Mouse (Mus musculus) limb, embryonic 12.5 days (tissue): Measurements from ENCODE around the gene Mark1. TPM values are rescaled to one million over a fixed set of nuclear protein-coding genes. Genes with fewer than 3 reads are reported as not detected.

Experiments used
- ATAC-seq: fragments of 200-750 bp; cut with Nextera tagmentation; 2 replicates; pipeline ENCODE4 v1.8.0; 2017; ENCODE audit warnings: low read depth, moderate TSS enrichment; ENCODE audit not compliant: insufficient number of reproducible peaks, insufficient read depth, low FRiP score, low TSS enrichment
- H3K27ac ChIP-seq: fragments of 300-500 bp; sonication (generic); 2 replicates; pipeline ENCODE4 v1.5.1; 2016; ENCODE audit warnings: mild to moderate bottlenecking, moderate library complexity
- H3K27me3 ChIP-seq: fragments of 300-500 bp; sonication (generic); 2 replicates; pipeline ENCODE4 v1.6.1; 2016; ENCODE audit warnings: mild to moderate bottlenecking, moderate library complexity
- H3K36me3 ChIP-seq: fragments of 300-500 bp; sonication (generic); 2 replicates; pipeline ENCODE4 v1.6.1; 2016; ENCODE audit warnings: mild to moderate bottlenecking, moderate library complexity
- H3K4me1 ChIP-seq: fragments of 300-500 bp; sonication (generic); replicated peaks from 2 replicates; pipeline ENCODE4 v1.6.1; 2016
- H3K4me2 ChIP-seq: fragments of 300-500 bp; sonication (generic); 2 replicates; pipeline ENCODE4 v1.6.1; 2016; ENCODE audit warnings: mild to moderate bottlenecking, moderate library complexity
- H3K4me3 ChIP-seq: fragments of 300-500 bp; sonication (generic); replicated peaks from 2 replicates; pipeline ENCODE4 v1.5.1; 2016; ENCODE audit warnings: mild to moderate bottlenecking
- H3K9ac ChIP-seq: fragments of 300-500 bp; sonication (generic); replicated peaks from 2 replicates; pipeline ENCODE4 v1.6.1; 2016; ENCODE audit warnings: mild to moderate bottlenecking, moderate library complexity
- H3K9me3 ChIP-seq: fragments of 300-500 bp; sonication (generic); 2 replicates; pipeline ENCODE4 v1.6.1; 2016; ENCODE audit warnings: mild to moderate bottlenecking, moderate library complexity
- WGBS: fragments of 180-500 bp; shearing (Covaris S2); methylation state at CpG from one replicate; pipeline ENCODE4 v1.1.7; 2016; 5-methylcytosine and 5-hydroxymethylcytosine counted together
- polyA plus RNA-seq: library from polyadenylated mRNA; unstranded; fragments of >200 nt; fragmentation: Nextera tagmentation; extraction: Ambion mirVana; gene quantifications from 2 replicates; pipeline ENCODE4 v1.2.1, GENCODE M21; 2016

Mark1 gene
- polyA plus RNA-seq, 1 experiment from 2014 or later, result 3.8 TPM

DNA sequence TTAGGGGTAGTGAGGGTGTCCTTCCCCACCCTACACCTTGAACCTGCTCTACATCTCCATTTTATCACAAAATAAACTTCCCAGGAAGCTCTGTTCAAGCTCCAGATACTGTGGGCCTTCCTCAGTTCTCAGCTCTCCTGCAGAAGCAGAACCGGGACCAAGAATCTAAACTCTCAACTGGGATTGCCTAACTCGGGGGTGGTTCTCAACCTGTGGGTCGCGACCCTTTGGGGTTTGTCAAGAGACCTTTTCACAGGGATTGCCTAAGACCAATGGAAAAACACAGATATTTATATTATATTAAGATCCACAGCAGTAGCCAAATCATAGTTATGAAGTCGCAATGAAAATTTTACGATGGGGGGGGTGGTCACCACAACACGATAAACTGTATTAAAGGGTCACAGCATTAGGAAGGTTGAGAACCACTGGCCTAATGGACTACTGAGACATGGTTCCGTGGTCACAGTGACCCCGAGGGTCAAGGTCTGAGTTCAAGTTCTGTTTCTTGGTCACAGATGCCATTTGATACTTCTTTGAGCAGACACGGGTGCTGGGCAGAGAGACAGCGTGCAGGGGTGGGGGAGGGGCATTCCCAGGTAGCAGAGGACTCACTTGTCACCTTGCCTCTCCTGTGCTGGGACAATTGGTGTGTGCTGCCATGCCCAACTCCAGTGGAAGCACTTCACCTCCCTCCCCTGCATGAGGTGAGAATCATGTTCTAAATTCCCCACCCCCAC, 128.6 kb downstream of the Mark1 start:
- ATAC-seq, result no peak

DNA sequence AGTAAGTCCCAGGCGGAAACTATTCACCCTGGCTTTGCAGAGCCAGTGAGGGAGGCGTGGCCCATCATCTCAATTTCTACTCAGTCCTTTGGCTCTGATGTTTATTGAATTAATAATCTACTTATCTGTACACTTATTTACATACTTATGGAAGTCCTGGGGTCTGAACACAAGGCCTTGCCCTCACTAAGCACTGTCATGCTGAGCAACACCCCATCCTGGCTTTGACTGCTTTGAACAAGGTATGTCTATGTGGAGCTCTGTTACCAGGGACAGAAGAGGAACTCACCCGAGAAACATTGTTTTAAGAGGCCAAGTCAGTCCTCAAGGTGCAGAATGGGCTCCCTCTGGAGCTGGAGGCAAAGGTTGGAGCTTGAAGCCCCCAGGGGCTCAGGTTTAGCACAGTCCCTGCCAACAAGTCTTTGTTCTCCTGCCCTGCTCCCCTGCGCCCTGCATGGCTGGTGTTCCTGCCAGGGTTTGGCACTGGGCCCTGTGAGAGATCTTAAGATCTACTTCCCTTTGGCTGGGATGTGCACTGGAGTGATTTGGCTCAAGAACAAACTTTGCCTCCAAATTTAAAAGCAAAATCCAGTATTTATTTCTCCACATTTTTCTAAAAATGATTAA, 129.3 kb downstream of the Mark1 start:
- Histone ChIP-seq H3K27ac (no peak overlapping the region), H3K36me3 (no peaks in the 10 kb centered on the region), H3K4me2 (no peak overlapping the region), H3K4me1 (peaks cover 25% of the 10 kb centered on the region), H3K27me3 (0 out of 2 replicates have a peak, but pooled peaks cover under 1% of the 10 kb centered on the region), H3K9ac (no peak overlapping the region), H3K4me3 (no peak overlapping the region), H3K9me3 (no peaks in the 10 kb centered on the region)
- 80% methylated on average over 4 of the region's 4 CpGs for WGBS
- no peak for ATAC-seq

More for the DNA sequence above, 128.6 kb downstream of the Mark1 start:
- no peaks in the 10 kb centered on the region for H3K36me3 ChIP-seq
- no peak overlapping the region for H3K4me3 ChIP-seq
- no peaks in the 10 kb centered on the region for H3K27me3 ChIP-seq
- 79% methylated on average over 11 of the region's 11 CpGs for WGBS
- H3K27ac ChIP-seq, result no peak overlapping the region
- H3K4me1 ChIP-seq, result peaks cover 25% of the 10 kb centered on the region
- no peak overlapping the region for H3K9ac ChIP-seq
- no peak overlapping the region for H3K4me2 ChIP-seq
- H3K9me3 ChIP-seq, result no peaks in the 10 kb centered on the region

DNA sequence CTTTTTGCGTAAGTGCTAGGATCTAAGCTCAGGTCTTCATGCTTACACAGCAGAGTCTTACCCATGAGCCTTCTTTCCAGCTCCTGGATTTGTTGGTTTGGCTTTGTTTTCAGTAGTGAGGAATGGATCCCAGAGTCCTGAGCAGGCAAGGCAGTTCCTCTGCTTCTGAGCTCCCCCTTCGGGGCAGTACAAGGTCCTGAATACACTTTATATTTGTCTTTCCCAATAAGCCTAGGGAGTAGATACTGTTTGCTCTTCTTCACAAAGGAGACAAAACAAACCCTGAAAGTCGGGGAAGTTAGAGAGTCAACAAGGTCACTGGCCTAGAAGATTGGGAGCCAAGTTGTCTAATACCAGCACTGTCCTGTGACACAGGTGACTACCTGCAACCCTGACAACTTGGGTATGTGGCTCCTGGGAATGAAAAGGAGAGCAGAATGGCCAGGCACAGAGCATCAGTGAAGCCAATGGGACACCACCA, 131.7 kb downstream of the Mark1 start:
- WGBS, result 83% methylated on average over 3 of the region's 3 CpGs
- Histone ChIP-seq H3K27ac (no peak overlapping the region), H3K4me1 (peaks cover 21% of the 10 kb centered on the region), H3K4me3 (no peak overlapping the region), H3K36me3 (no peaks in the 10 kb centered on the region), H3K9me3 (no peaks in the 10 kb centered on the region), H3K9ac (no peak overlapping the region), H3K4me2 (no peak overlapping the region), H3K27me3 (0 out of 2 replicates have a peak, but pooled peaks cover 5% of the 10 kb centered on the region)
- no peak for ATAC-seq

DNA sequence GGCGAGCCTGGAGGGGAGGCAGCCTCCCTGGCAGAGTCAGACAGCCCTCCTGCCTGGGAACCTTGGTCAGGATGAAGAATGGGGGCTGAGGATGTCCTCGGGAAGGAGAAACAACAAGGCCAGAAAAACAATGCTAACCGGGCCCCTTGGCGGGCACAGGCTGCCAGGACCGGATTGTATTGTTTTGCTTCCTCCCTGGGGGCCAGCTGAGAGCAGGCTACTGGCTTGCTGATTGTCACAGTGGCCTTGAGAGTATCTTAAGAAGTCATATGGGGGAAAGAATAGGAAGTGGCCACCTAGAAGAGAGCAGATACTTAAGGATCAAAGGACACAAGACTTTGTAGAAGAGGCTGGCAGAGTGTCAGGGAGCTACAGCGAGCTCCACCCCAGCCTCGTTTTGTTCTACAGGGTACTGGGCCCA, 135.0 kb downstream of the Mark1 start:
- WGBS, result 50% methylated on average over 7 of the region's 7 CpGs

DNA sequence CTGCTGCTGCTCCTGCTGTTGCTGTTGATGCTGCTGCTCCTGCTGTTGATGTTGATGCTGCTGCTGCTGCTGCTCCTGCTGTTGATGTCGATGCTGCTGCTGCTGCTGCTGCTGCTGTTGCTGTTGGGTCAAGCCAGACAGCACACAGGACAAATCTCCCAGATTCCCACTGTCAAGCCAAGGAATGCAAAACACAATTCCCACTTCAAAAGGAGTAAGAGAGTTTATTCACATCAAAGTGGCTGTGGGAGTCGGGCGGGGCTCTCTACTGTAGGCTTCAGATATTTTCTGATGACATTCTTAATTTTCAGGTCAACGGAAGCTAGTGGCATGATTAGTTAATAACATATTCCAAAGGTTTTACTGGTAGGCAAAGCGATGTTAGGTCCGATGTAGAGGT, 136.7 kb downstream of the Mark1 start:
- Histone ChIP-seq H3K27me3 (peaks cover 9% of the 10 kb centered on the region; the same call in 1 of the 2 replicates), H3K27ac (no peak overlapping the region), H3K4me2 (no peak overlapping the region), H3K9ac (no peak overlapping the region), H3K4me3 (no peak overlapping the region), H3K9me3 (no peaks in the 10 kb centered on the region), H3K36me3 (no peaks in the 10 kb centered on the region), H3K4me1 (no peaks in the 10 kb centered on the region; the same call in 1 of the 2 replicates)
- no peak for ATAC-seq
- 82% methylated on average over 6 of the region's 6 CpGs for WGBS

More for the DNA sequence above, 135.0 kb downstream of the Mark1 start:
- Histone ChIP-seq H3K4me3 (no peak overlapping the region), H3K4me2 (no peak overlapping the region), H3K27ac (no peak overlapping the region), H3K9me3 (no peaks in the 10 kb centered on the region), H3K27me3 (peaks cover 9% of the 10 kb centered on the region; the same call in 1 of the 2 replicates), H3K9ac (no peak overlapping the region), H3K36me3 (no peaks in the 10 kb centered on the region), H3K4me1 (peaks cover 5% of the 10 kb centered on the region; the same call in 1 of the 2 replicates)
- ATAC-seq, result no peak

DNA sequence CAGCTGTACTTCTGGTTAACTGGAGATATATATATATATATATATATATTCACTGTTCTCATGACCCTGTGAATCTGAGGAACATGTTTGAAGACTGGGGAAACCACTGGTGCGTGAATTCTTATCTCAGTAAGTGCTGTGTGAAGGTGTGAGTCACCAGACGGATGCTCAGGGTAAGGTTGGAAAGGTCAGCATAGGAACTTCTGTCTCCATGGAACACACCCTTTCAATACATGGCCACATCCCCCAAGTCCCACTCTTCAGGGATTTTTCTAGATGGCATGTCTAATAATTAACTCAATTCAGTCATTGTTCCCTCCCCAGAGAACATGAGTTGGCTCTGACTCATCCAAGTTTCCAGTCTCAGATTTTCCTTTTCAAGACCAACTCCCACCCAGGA, 137.8 kb downstream of the Mark1 start:
- H3K9ac ChIP-seq, result no peak overlapping the region
- WGBS, result 80% methylated on average over 2 of the region's 2 CpGs
- ATAC-seq, result no peak
- no peak overlapping the region for H3K27ac ChIP-seq
- no peak overlapping the region for H3K4me3 ChIP-seq
- H3K27me3 ChIP-seq, result peaks cover 9% of the 10 kb centered on the region; the same call in 1 of the 2 replicates
- H3K36me3 ChIP-seq, result no peaks in the 10 kb centered on the region
- no peak overlapping the region for H3K4me2 ChIP-seq
- H3K9me3 ChIP-seq, result no peaks in the 10 kb centered on the region
- H3K4me1 ChIP-seq, result no peaks in the 10 kb centered on the region; the same call in 1 of the 2 replicates

DNA sequence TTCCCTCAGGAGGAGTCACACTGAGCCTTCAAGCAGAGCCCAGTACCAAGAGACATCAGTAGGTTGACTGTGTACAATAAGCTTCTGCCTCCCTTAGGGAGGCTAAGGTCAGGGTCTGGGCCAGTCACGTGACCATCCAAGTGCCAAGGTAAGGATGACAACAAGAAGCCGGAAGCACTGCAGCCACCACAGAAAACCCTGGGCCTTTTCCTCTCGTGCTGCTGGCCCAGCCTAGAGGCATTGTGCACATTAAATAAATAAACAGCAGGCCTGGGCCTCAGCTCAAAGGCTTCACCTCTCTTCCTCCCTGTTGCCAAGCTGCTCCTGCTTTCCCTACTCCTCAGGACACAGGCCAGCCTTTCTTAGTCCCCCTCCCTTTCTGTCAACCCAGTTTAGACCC, 139.1 kb downstream of the Mark1 start:
- Histone ChIP-seq H3K27ac (no peak overlapping the region), H3K9me3 (no peaks in the 10 kb centered on the region), H3K4me3 (no peak overlapping the region), H3K9ac (no peak overlapping the region), H3K36me3 (no peaks in the 10 kb centered on the region), H3K4me2 (no peak overlapping the region), H3K4me1 (no peaks in the 10 kb centered on the region; the same call in 1 of the 2 replicates), H3K27me3 (peaks cover 9% of the 10 kb centered on the region; the same call in 1 of the 2 replicates)
- ATAC-seq, result no peak
- 57% methylated on average over 3 of the region's 3 CpGs for WGBS

DNA sequence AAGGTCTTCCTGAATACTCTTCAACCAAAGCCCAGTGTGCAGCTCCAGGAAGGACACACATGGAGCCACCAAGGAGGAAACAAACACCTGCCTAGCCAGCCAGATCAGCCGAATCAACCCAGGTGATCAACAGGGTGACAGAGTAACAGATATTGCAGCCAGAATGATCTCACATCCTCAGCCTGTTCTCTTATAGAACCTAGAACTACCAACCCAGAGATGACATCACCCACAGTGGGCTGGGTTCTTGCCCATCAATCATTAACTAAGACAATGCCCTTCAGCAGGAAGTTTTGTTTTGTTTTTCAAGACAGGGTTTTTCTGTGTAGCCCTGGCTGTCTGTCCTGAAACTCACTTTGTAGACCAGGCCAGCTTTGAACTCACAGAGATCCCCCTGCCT, 141.1 kb downstream of the Mark1 start:
- H3K4me3 ChIP-seq, result no peak overlapping the region
- no peak overlapping the region for H3K4me2 ChIP-seq
- no peak overlapping the region for H3K27ac ChIP-seq
- no peaks in the 10 kb centered on the region; the same call in 1 of the 2 replicates for H3K4me1 ChIP-seq
- no peaks in the 10 kb centered on the region for H3K9me3 ChIP-seq
- no peak for ATAC-seq
- WGBS, result 91% methylated on average over 1 of the region's 1 CpGs
- no peaks in the 10 kb centered on the region for H3K36me3 ChIP-seq
- H3K9ac ChIP-seq, result no peak overlapping the region
- peaks cover 10% of the 10 kb centered on the region for H3K27me3 ChIP-seq

DNA sequence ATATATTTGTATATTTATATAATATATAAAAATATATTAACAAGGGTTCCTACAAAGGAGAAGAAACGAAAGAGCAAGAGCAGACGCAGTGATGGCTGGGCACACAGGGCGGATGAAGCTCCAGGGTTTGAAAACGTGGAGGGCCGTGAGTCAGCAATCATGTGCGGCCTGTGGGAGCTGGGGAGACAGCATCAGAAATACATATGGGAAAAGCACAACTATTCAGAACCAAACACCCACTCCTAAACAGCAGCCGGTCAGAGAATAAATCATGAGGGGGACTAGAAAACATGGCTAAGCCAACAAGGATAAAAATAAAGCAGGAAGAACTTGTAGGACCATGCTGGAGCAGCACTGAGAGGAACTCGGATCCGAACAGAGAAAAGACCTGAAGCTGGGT, 142.2 kb downstream of the Mark1 start:
- no peak for ATAC-seq
- Histone ChIP-seq H3K4me2 (no peak overlapping the region), H3K27me3 (peaks cover 7% of the 10 kb centered on the region; the same call in 1 of the 2 replicates), H3K27ac (no peak overlapping the region), H3K4me1 (peaks cover 4% of the 10 kb centered on the region), H3K9me3 (no peaks in the 10 kb centered on the region), H3K9ac (no peak overlapping the region), H3K4me3 (no peak overlapping the region), H3K36me3 (no peaks in the 10 kb centered on the region)
- WGBS, result 88% methylated on average over 9 of the region's 9 CpGs

DNA sequence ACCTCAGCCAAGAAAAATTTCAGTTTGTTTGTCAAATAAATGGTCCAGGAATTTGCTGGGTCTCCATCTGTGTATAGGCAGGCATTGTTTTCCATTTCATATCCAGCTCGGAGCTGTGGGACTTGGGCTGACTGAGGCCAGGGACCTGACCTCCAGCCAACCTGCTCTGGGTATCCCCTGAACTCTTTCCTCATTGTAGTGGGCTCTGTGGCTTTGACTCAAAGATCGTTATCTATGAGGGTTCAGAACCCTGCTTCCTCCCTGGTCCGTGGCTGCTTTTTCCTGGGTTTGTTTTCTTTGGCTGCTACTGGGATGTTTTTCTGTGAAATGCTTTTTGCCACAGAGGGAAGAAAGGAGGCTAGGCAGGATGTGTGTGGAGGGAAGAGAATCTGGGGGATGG, 145.4 kb downstream of the Mark1 start:
- WGBS, result 64% methylated on average over 3 of the region's 3 CpGs

DNA sequence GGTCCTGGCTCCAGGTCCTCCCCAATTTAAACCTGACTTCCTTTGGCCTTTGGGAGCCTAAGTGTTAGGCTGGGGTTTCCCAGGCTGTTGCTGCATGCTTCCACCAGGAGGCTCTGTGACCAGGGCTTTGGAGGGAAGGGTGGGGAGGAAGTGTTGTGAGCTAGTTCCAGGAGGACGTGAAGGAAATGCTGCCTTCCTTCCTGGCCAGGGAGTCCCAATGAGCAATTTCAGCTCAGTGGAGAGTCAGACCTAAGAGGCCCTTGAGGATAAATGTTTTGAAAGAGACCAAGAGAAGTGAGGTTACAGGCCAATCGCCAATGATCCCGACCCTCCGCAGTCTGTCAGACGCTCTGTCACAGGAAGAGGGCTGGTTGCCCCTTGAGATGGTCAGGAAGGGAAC, 146.0 kb downstream of the Mark1 start:
- Histone ChIP-seq H3K27ac (0 out of 2 replicates have a peak overlapping the region, but pooled peaks have one; percentile 7), H3K4me2 (peak overlapping the region; percentile 37), H3K4me3 (no peak overlapping the region), H3K4me1 (peaks cover 6% of the 10 kb centered on the region), H3K27me3 (peaks cover 33% of the 10 kb centered on the region), H3K9ac (no peak overlapping the region), H3K9me3 (no peaks in the 10 kb centered on the region), H3K36me3 (no peaks in the 10 kb centered on the region)
- no peak for ATAC-seq
- WGBS, result 29% methylated on average over 5 of the region's 5 CpGs

More for the DNA sequence above, 145.4 kb downstream of the Mark1 start:
- H3K4me3 ChIP-seq, result no peak overlapping the region
- ATAC-seq, result no peak
- H3K4me2 ChIP-seq, result no peak overlapping the region
- H3K9ac ChIP-seq, result no peak overlapping the region
- peaks cover 27% of the 10 kb centered on the region for H3K27me3 ChIP-seq
- no peaks in the 10 kb centered on the region for H3K36me3 ChIP-seq
- H3K27ac ChIP-seq, result peak overlapping the region; percentile 7; the same call in 1 of the 2 replicates
- H3K4me1 ChIP-seq, result peaks cover 6% of the 10 kb centered on the region
- no peaks in the 10 kb centered on the region for H3K9me3 ChIP-seq
